Mouse (Mus musculus): ENCODE results near the gene Tbl2.

DNA sequence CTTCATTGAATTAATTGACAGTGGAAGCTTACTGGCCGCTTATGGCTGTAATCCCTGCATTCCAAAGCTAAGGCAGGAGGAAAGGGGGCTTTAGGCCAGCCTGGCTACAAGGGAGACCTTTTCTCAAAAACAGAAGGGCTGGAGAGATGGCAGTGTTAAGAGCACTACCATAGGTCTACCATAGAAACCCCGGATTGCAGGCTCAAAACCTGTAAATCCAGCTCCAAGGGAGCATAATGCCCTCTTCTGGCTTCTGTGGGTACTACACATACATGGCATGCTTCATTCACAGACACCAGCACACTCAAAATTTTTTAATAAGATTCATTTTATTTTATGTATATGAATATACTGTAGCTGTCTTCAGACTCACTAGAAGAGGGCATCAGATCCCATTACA, 42.2 kb downstream of the Tbl2 start:
- TF ChIP-seq CTCF (IDR thresholded peaks at IDR 0.05; ENCODE audit: low read depth) (peak; percentile 84), EP300 (IDR thresholded peaks at IDR 0.05; ENCODE audit: low read depth) (no peak)

Measured in liver, embryonic 14.5 days (tissue).